Mouse (Mus musculus) C2C12 (cell line): ENCODE data around the gene Btbd6.

ENCODE experiments used
- CEBPB ChIP-seq: IDR thresholded peaks from one replicate; pipeline ENCODE4 v1.6.1; 2011; ENCODE audit warnings: low read depth, mild to moderate bottlenecking, control low read depth, moderate library complexity
- CTCF ChIP-seq: IDR thresholded peaks from one replicate; pipeline ENCODE4 v1.5.1; 2011; ENCODE audit not compliant: control insufficient read depth, insufficient read depth, insufficient read length
- FOSL1 ChIP-seq: IDR thresholded peaks from one replicate; pipeline ENCODE4 v1.8.0; 2011; ENCODE audit warnings: mild to moderate bottlenecking, low read length; ENCODE audit not compliant: poor library complexity, insufficient read depth, severe bottlenecking
- MAX ChIP-seq: IDR thresholded peaks from one replicate; pipeline ENCODE4 v1.6.1; 2011; ENCODE audit warnings: mild to moderate bottlenecking, control low read depth
- MYOD1 ChIP-seq: IDR thresholded peaks from one replicate; pipeline ENCODE4 v1.6.1; 2011; ENCODE audit warnings: low read depth; ENCODE audit not compliant: control insufficient read depth, insufficient read length
- MYOG ChIP-seq: IDR thresholded peaks from one replicate; pipeline ENCODE4 v1.6.1; 2011; ENCODE audit not compliant: control insufficient read depth, insufficient read length; ENCODE audit errors: extremely low read depth
- USF1 ChIP-seq: IDR thresholded peaks from one replicate; pipeline ENCODE4 v1.6.1; 2011; ENCODE audit warnings: low read depth, mild to moderate bottlenecking, control low read depth, moderate library complexity

DNA sequence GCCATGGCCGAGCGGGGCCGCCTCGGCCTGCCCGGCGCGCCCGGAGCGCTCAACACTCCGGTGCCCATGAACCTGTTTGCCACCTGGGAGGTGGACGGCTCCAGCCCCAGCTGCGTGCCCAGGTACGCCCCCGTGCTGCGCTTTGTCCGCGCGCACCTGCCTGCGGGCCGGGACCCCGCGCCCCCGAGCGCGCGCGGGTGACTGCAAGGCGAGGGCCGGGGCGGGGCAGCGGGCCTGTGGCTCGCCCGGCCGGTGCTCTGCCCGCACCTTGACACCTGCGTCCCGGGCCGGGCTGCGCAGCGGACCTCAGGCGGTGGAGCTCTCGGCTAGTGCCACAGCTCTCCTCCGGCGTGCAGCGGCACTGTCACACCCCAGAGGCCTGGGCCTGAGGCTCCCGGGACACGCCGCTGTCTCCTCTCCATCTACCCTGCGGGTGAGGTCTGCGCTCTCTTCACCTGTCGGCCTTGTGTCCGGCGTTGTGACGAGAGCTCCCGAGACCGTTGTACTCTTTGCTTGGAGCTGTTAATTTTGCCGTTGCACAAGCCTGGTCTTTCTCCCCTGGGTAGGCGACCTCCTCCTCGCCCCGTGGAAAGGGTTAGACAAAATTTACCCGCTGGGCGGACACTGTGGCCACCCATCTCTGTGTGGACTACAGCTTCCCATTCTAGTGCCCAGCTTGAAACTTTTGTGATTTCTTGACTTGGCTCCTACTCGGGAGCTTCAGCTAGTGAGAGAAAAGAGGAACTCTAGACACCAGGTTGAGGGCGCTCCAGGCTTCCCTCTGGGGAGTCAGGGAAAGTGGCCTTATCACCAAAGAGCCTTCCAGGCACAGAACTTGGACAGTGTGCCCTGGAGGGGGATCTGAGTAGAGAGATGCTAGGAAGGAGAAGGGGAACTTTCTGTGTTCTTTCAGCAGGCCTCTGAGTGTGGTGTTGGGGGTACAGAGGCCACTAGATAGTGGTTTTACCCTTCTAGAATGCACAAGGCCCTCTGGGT is 38.6 kb downstream of the Btbd6 start:
- TF ChIP-seq MAX = no peak
- TF ChIP-seq CTCF = no peak
- no peak for TF ChIP-seq USF1
- no peak for TF ChIP-seq CEBPB
- TF ChIP-seq MYOG = no peak
- no peak for TF ChIP-seq MYOD1
- no peak for TF ChIP-seq FOSL1
